8 mouse cellular contexts compared by ENCODE assay signal in genomic region chr13:37969337-37969736, GRCm38 (mm10). TPM values are rescaled to one million over a fixed set of nuclear protein-coding genes. Genes with fewer than 3 reads are reported as not detected.
DNase-seq lines count a peak whose midpoint lies in the region; ATAC-seq and TF ChIP-seq lines count a peak whose summit lies in the region.

No protein-coding gene starts in this region.

- 6% methylated on average over 14 of the region's 14 CpGs for WGBS in lung, embryonic 14.5 days

- H3K4me3 ChIP-seq in lung, embryonic 14.5 days (ENCODE audit: low read depth, low read length): no peak overlapping the region

- H3K4me2 ChIP-seq in lung, embryonic 14.5 days: 0 out of 2 replicates have a peak overlapping the region, but pooled peaks have one; percentile 15

- no peaks in the 10 kb centered on the region for H3K36me3 ChIP-seq in lung, embryonic 14.5 days (ENCODE audit: insufficient read depth)

- no peaks in the 10 kb centered on the region for H3K27me3 ChIP-seq in lung, embryonic 14.5 days (ENCODE audit: insufficient read depth, low read length)

- peak; percentile 65 for ATAC-seq in granulocyte monocyte progenitor cell, adult 5-6 weeks (replicated peaks; ENCODE audit: poor library complexity, severe bottlenecking)
- no peak for ATAC-seq in lung, embryonic 14.5 days (ENCODE audit: insufficient read depth)

- peak; percentile 88 for DNase-seq in CD4-positive, CD25-positive, alpha-beta regulatory T cell, adult 2 months (ENCODE audit: low read depth, low spot score)
- DNase-seq in adrenal gland, adult 2 months: peak; percentile 86
- peak; percentile 89 for DNase-seq in embryo, embryonic 10.5 days (ENCODE audit: low spot score)
- peak; percentile 91 for DNase-seq in layer of hippocampus, adult 11-12 months (ENCODE audit: low spot score)
- DNase-seq in lung, embryonic 14.5 days: peak; percentile 92
- DNase-seq in ovary, adult 18-20 months (ENCODE audit: low spot score): peak; percentile 50
- DNase-seq in thymus, postnatal 10 days (ENCODE audit: low spot score in 2 of 2): peak; percentile 73 to 90

- H3K9ac ChIP-seq in lung, embryonic 14.5 days: no peak overlapping the region

- no peaks in the 10 kb centered on the region for H3K9me3 ChIP-seq in lung, embryonic 14.5 days (ENCODE audit: low read depth, low read length)

- no peak overlapping the region for H3K27ac ChIP-seq in lung, embryonic 14.5 days (ENCODE audit: low read depth)

- peak; percentile 97 for TF ChIP-seq CTCF in lung, embryonic 14.5 days (IDR thresholded peaks at IDR 0.05; ENCODE audit: low read depth)

- H3K4me1 ChIP-seq in lung, embryonic 14.5 days (ENCODE audit: insufficient read depth): peaks cover 14% of the 10 kb centered on the region

RNA-seq across cellular contexts. Expression of gene Ssr1, which starts 24.7 kb away (rescaled TPM):
- total RNA-seq in adrenal gland, adult 2 months (2021): 100 to 1,000 TPM; 138 to 209 TPM
- 3.9 and 5.6 TPM in 2 replicates for polyA plus RNA-seq in adrenal gland, adult 2 months (2012; rRNA removed)
- 144 and 158 TPM in 2 replicates for total RNA-seq in granulocyte monocyte progenitor cell, adult 5-6 weeks (2014; fragmentation: Nextera tagmentation)
- 263 and 333 TPM in 2 replicates for total RNA-seq in granulocyte monocyte progenitor cell, adult 5-6 weeks (2017)
- polyA plus RNA-seq in lung, embryonic 14.5 days (2014; fragmentation: Nextera tagmentation; extraction: Ambion mirVana): 158 and 182 TPM in 2 replicates
